Mouse (Mus musculus) liver, adult 2 months (tissue): Measurements from ENCODE around the gene Marcks. TPM values are rescaled to one million over a fixed set of nuclear protein-coding genes. Genes with fewer than 3 reads are reported as not detected.

Experiments
- DNase-seq: peaks from one replicate; pipeline ENCODE4 v3.0.0-alpha.2; 2011; ENCODE audit warnings: low read depth, low spot score; ENCODE audit errors: extremely low read depth
- H3K27ac ChIP-seq: fragments of 200-500 bp; replicated peaks from 2 replicates; pipeline ENCODE4 v1.5.1; 2012; ENCODE audit warnings: low read depth, mild to moderate bottlenecking, control low read depth, inconsistent platforms, low read length; ENCODE audit not compliant: insufficient read depth
- H3K27me3 ChIP-seq: fragments of 200-500 bp; 2 replicates; pipeline ENCODE4 v1.6.1; 2012; ENCODE audit warnings: mild to moderate bottlenecking, moderate library complexity, low read length, inconsistent platforms; ENCODE audit not compliant: control insufficient read depth, insufficient read depth
- H3K36me3 ChIP-seq: fragments of 200-500 bp; 2 replicates; pipeline ENCODE4 v1.6.1; 2012; ENCODE audit warnings: low read length, inconsistent platforms; ENCODE audit not compliant: control insufficient read depth, insufficient read depth
- H3K4me1 ChIP-seq: fragments of 200-500 bp; 2 replicates; pipeline ENCODE4 v1.6.1; 2011; ENCODE audit warnings: low read length; ENCODE audit not compliant: control insufficient read depth, insufficient read depth
- H3K4me3 ChIP-seq: fragments of 200-500 bp; 2 replicates; pipeline ENCODE4 v1.5.1; 2011; ENCODE audit warnings: low read depth, mild to moderate bottlenecking, control low read depth, low read length, moderate library complexity; ENCODE audit not compliant: insufficient read depth
- H3K79me2 ChIP-seq: fragments of 200-500 bp; 2 replicates; pipeline ENCODE4 v1.6.1; 2012; ENCODE audit warnings: inconsistent platforms, mild to moderate bottlenecking, low read length, moderate library complexity; ENCODE audit not compliant: control insufficient read depth, insufficient read depth
- H3K9ac ChIP-seq: fragments of 200-500 bp; 2 replicates; pipeline ENCODE4 v1.6.1; 2012; ENCODE audit warnings: low read depth, mild to moderate bottlenecking, control low read depth, inconsistent platforms, low read length
- CTCF ChIP-seq: fragments of 200-500 bp; IDR thresholded peaks from 2 replicates; pipeline ENCODE4 v1.5.1; 2011; ENCODE audit warnings: low read depth, low read length, control low read depth
- POLR2A ChIP-seq: fragments of 200-500 bp; IDR thresholded peaks from 2 replicates; pipeline ENCODE4 v1.6.1; 2011; ENCODE audit warnings: low read length, control low read depth; ENCODE audit not compliant: insufficient read depth; ENCODE audit errors: extremely low read depth
- WGBS: fragments of 180-500 bp; shearing (Covaris S2); methylation state at CpG from one replicate; pipeline ENCODE4 v1.1.7; 2018; 5-methylcytosine and 5-hydroxymethylcytosine counted together
- polyA plus RNA-seq: library from polyadenylated mRNA; depleted of rRNA; stranded (reverse); fragments of >200 nt; gene quantifications from 2 replicates; pipeline ENCODE4 v1.2.3, GENCODE M21; 2012
- total RNA-seq: library from RNA; depleted of rRNA; stranded (reverse); fragments of >200 nt; gene quantifications from 2 replicates; pipeline ENCODE4 v1.2.3, GENCODE M21; 2014

Gene Marcks
- total and polyA plus RNA-seq, 2 experiments: 4.6 to 8.9 TPM

- H3K4me1 ChIP-seq: peaks cover 4% of the 10 kb centered on the region
- peak overlapping the region; percentile 73 for H3K27ac ChIP-seq
- H3K27me3 ChIP-seq: peaks cover 3% of the 10 kb centered on the region; the same call in 1 of the 2 replicates
- no peaks in the 10 kb centered on the region for H3K79me2 ChIP-seq
- H3K9ac ChIP-seq: peak overlapping the region; percentile 68
- no peaks in the 10 kb centered on the region for H3K36me3 ChIP-seq
- TF ChIP-seq POLR2A: no peak
- TF ChIP-seq CTCF: no peak
- peak; percentile 10 for DNase-seq
- H3K4me3 ChIP-seq: peak overlapping the region; percentile 66
- WGBS: 1% methylated on average over 26 of the region's 26 CpGs
Observed at GRCm38 (mm10) chr10:37139443-37140165, 884 bp upstream of the Marcks start.

GRCm38 (mm10) chr10:37138311-37138731, 399 bp downstream of the Marcks start:
- peaks cover 4% of the 10 kb centered on the region for H3K4me1 ChIP-seq
- no peaks in the 10 kb centered on the region for H3K79me2 ChIP-seq
- H3K27me3 ChIP-seq: peaks cover 3% of the 10 kb centered on the region; the same call in 1 of the 2 replicates
- TF ChIP-seq POLR2A (no peak), CTCF (no peak)
- H3K4me3 ChIP-seq: peak overlapping the region; percentile 77
- H3K36me3 ChIP-seq: 0 out of 2 replicates have a peak, but pooled peaks cover 2% of the 10 kb centered on the region
- H3K27ac ChIP-seq: peak overlapping the region; percentile 69
- no peak for DNase-seq
- peak overlapping the region; percentile 78 for H3K9ac ChIP-seq
- WGBS: under 1% methylated on average over 26 of the region's 26 CpGs

- TF ChIP-seq CTCF (no peak), POLR2A (no peak)
- peak; percentile 8 for DNase-seq
- peak overlapping the region; percentile 77 for H3K4me3 ChIP-seq
- peak overlapping the region; percentile 78 for H3K9ac ChIP-seq
- 0 out of 2 replicates have a peak, but pooled peaks cover 2% of the 10 kb centered on the region for H3K36me3 ChIP-seq
- peaks cover 3% of the 10 kb centered on the region; the same call in 1 of the 2 replicates for H3K27me3 ChIP-seq
- no peaks in the 10 kb centered on the region for H3K79me2 ChIP-seq
- peaks cover 4% of the 10 kb centered on the region for H3K4me1 ChIP-seq
- peak overlapping the region; percentile 69 for H3K27ac ChIP-seq
- WGBS: 1% methylated on average over 24 of the region's 24 CpGs
Observed at GRCm38 (mm10) chr10:37137531-37138310, 999 bp downstream of the Marcks start.

- Histone ChIP-seq H3K27me3 (peaks cover 3% of the 10 kb centered on the region; the same call in 1 of the 2 replicates), H3K36me3 (0 out of 2 replicates have a peak, but pooled peaks cover 2% of the 10 kb centered on the region), H3K79me2 (no peaks in the 10 kb centered on the region), H3K9ac (peak overlapping the region; percentile 79), H3K27ac (peak overlapping the region; percentile 69), H3K4me1 (peaks cover 4% of the 10 kb centered on the region), H3K4me3 (peak overlapping the region; percentile 77)
- TF ChIP-seq CTCF (peak; percentile 83), POLR2A (0 out of 2 replicates have a peak, but pooled peaks have one; percentile 20)
- under 1% methylated on average over 48 of the region's 49 CpGs for whole genome bisulfite sequencing
- peak; percentile 17 for DNase-seq
Observed at GRCm38 (mm10) chr10:37136981-37137518, 1.7 kb downstream of the Marcks start.

DNA sequence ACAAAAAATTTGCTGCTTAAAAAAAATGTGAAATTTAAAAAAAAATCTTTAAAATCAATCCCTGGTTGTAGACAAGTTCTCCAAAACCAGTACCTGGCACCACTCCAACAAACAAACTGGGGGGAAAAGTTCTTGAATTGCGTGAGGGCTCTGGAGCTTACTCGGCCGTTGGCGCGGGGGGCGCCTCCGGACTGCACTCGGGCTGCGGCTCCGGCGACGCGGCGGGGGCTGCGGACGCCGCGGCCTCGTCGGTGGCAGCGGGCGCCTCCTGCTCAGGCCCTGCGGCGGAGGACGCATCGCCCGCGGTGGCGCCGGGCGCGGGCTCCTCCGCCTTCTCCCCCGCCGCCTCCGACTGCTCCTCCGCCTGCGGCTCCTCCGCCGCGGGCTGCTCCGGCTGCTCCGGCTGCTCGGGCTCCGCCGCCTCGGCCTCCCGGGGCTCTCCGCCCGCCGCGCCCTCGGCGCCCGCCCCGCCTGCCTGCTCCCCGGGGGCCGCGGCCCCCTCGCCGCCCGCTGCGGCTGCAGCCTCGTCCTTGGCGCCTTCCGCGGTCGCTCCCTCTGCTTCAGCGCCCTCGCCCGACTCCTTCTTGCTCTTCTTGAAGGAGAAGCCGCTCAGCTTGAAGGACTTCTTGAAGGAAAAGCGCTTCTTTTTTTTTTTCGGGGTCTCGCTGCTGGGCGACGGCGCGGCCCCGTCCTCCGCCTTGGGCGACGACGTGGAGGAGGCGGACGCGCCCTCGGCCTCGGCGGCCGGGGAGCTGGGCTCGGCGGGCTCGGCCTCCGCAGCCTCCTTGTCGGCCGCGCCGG, 2.6 kb downstream of the Marcks start:
- peak overlapping the region; percentile 77 for H3K4me3 ChIP-seq
- 0 out of 2 replicates have a peak, but pooled peaks cover 2% of the 10 kb centered on the region for H3K36me3 ChIP-seq
- no peak for DNase-seq
- no peak for TF ChIP-seq POLR2A
- no peak for TF ChIP-seq CTCF
- H3K9ac ChIP-seq: peak overlapping the region; percentile 67
- 1% methylated on average over 91 of the region's 99 CpGs for WGBS
- H3K79me2 ChIP-seq: no peaks in the 10 kb centered on the region
- H3K4me1 ChIP-seq: peaks cover 4% of the 10 kb centered on the region
- peak overlapping the region; percentile 57 for H3K27ac ChIP-seq
- H3K27me3 ChIP-seq: peaks cover 3% of the 10 kb centered on the region; the same call in 1 of the 2 replicates
